Mouse (Mus musculus): Measurements from ENCODE around the gene Map4k3. TPM values are rescaled to one million over a fixed set of nuclear protein-coding genes. Genes with fewer than 3 reads are reported as not detected.

Gene Map4k3
- polyA plus RNA-seq, 1 experiment from 2014 or later, result 29.9 TPM

DNA sequence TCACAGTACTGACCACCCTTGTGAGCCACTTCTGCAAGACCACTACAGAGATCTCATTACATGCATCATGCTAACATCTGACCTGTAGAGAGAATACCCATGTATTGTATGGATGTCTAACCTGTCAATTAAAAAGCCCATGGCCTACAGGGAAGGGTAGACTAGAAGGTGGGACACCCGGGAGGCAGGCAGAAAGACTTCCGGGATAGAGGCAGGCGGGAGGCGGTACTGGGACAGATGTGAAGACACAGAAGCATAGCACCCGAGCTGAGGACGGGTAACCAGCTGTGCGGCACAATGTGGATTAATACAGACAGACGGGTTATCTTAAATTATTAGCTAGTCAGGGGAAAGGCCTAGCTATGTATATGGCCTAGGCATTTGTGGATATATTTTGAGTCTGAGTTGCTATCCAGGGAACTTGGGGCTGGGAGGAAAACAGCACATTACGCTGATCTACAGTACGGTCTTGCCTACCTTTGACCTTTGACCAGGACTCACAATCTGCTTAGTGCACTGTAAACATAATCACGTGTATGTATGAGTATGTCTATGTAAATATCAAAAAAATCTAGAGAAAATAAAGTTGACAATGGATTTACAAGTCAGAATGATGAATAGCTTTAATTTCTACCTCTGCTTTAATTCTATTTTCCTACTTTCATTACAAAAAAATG is 51.3 kb downstream of the Map4k3 start:
- no peaks in the 10 kb centered on the region for H3K27me3 ChIP-seq (ENCODE audit: insufficient read depth, low read length)
- WGBS, result 86% methylated on average over 11 of the region's 11 CpGs
- no peak for DNase-seq (ENCODE audit: low spot score)
- no peak overlapping the region for H3K9ac ChIP-seq (ENCODE audit: low read depth, low read length)
- no peaks in the 10 kb centered on the region for H3K9me3 ChIP-seq (replicated peaks; ENCODE audit: low read length)
- no peak overlapping the region for H3K27ac ChIP-seq
- no peak overlapping the region for H3K4me2 ChIP-seq (ENCODE audit: low read length)
- no peak overlapping the region for H3K4me3 ChIP-seq (replicated peaks; ENCODE audit: low read depth, low read length)
- TF ChIP-seq CTCF (IDR thresholded peaks at IDR 0.05; ENCODE audit: low read depth), result no peak
- ATAC-seq (replicated peaks; ENCODE audit: low FRiP score, low read depth), result no peak
- H3K4me1 ChIP-seq (replicated peaks; ENCODE audit: insufficient read depth, low read length), result no peaks in the 10 kb centered on the region
- peaks cover 9% of the 10 kb centered on the region; the same call in 1 of the 2 replicates for H3K36me3 ChIP-seq (ENCODE audit: insufficient read depth, low read length)

DNA sequence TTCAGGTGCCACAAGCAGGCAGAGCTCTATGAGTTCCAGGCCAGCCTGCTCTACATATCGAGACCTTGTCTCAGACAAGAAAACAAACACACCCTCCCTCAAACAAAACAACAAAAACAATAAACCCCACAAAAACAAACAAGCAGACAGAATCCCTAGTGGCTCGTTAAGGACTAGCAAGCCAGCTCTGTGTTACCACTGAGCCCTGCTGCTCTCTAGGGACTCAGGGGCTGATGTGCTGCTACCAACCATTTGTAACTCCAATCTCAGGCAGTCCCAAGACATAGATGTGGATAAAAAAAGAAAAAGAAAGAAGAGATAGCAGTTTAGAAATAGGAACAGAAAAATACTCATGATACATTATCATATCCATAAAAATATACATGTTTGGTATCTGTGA is 52.1 kb downstream of the Map4k3 start:
- H3K9me3 ChIP-seq (replicated peaks; ENCODE audit: low read length), result no peaks in the 10 kb centered on the region
- no peaks in the 10 kb centered on the region for H3K4me1 ChIP-seq (replicated peaks; ENCODE audit: insufficient read depth, low read length)
- no peak overlapping the region for H3K9ac ChIP-seq (ENCODE audit: low read depth, low read length)
- ATAC-seq (replicated peaks; ENCODE audit: low FRiP score, low read depth) (no peak), DNase-seq (ENCODE audit: low spot score) (no peak)
- WGBS, result 49% methylated on average over 2 of the region's 2 CpGs
- no peak overlapping the region for H3K27ac ChIP-seq
- no peaks in the 10 kb centered on the region for H3K27me3 ChIP-seq (ENCODE audit: insufficient read depth, low read length)
- H3K4me2 ChIP-seq (ENCODE audit: low read length), result no peak overlapping the region
- peaks cover 9% of the 10 kb centered on the region; the same call in 1 of the 2 replicates for H3K36me3 ChIP-seq (ENCODE audit: insufficient read depth, low read length)
- H3K4me3 ChIP-seq (replicated peaks; ENCODE audit: low read depth, low read length), result no peak overlapping the region
- no peak for TF ChIP-seq CTCF (IDR thresholded peaks at IDR 0.05; ENCODE audit: low read depth)

DNA sequence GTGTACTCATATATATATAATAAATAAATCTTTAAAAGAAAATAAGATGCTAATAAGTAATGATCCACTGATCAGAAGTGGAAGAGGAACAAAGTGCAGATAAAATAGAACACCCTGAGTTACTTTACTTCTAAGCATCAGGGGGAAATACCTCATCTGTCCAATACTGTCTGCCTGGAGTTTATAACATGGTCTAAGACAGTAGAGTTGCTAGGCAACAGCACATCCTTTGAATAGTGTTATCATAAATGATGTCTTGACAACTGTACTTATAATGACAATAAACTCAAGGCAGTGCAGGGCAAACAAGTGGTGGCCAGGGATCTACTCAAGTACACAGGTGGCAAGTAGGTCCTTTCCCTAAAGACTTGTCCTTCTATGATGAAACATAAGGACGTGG is 57.9 kb downstream of the Map4k3 start:
- Histone ChIP-seq H3K9ac (ENCODE audit: low read depth, low read length) (no peak overlapping the region), H3K4me1 (replicated peaks; ENCODE audit: insufficient read depth, low read length) (no peaks in the 10 kb centered on the region), H3K27ac (no peak overlapping the region), H3K27me3 (ENCODE audit: insufficient read depth, low read length) (no peaks in the 10 kb centered on the region), H3K9me3 (replicated peaks; ENCODE audit: low read length) (no peaks in the 10 kb centered on the region), H3K36me3 (ENCODE audit: insufficient read depth, low read length) (no peaks in the 10 kb centered on the region), H3K4me3 (replicated peaks; ENCODE audit: low read depth, low read length) (no peak overlapping the region), H3K4me2 (ENCODE audit: low read length) (no peak overlapping the region)
- 88% methylated on average over 1 of the region's 1 CpGs for WGBS
- no peak for DNase-seq (ENCODE audit: low spot score)
- ATAC-seq (replicated peaks; ENCODE audit: low FRiP score, low read depth), result no peak
- no peak for TF ChIP-seq CTCF (IDR thresholded peaks at IDR 0.05; ENCODE audit: low read depth)

DNA sequence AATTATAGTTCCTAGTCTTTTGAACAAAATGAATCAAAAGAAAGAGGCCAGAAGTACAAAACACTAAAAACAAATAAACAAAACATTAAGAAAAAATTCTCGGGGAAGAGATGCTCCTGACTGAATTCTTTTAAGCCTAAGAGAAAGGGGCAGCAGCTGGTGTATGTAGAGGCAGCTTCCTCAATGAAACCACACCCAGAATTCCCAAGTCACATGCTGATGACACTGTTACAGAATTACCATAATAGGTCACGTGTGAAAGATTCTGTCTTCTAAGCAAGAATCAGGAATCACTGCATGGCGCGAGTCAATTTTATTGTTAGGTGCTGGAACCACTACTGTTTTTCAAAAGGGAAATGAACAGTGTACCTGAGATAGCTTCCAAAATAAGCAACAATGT is 64.7 kb downstream of the Map4k3 start:
- TF ChIP-seq CTCF (IDR thresholded peaks at IDR 0.05; ENCODE audit: low read depth), result no peak
- Histone ChIP-seq H3K4me3 (replicated peaks; ENCODE audit: low read depth, low read length) (no peak overlapping the region), H3K9ac (ENCODE audit: low read depth, low read length) (no peak overlapping the region), H3K36me3 (ENCODE audit: insufficient read depth, low read length) (0 out of 2 replicates have a peak, but pooled peaks cover 6% of the 10 kb centered on the region), H3K27ac (no peak overlapping the region), H3K9me3 (replicated peaks; ENCODE audit: low read length) (no peaks in the 10 kb centered on the region), H3K27me3 (ENCODE audit: insufficient read depth, low read length) (no peaks in the 10 kb centered on the region), H3K4me1 (replicated peaks; ENCODE audit: insufficient read depth, low read length) (no peaks in the 10 kb centered on the region), H3K4me2 (ENCODE audit: low read length) (no peak overlapping the region)
- DNase-seq (ENCODE audit: low spot score) (no peak), ATAC-seq (replicated peaks; ENCODE audit: low FRiP score, low read depth) (no peak)
- 73% methylated on average over 4 of the region's 4 CpGs for WGBS

DNA sequence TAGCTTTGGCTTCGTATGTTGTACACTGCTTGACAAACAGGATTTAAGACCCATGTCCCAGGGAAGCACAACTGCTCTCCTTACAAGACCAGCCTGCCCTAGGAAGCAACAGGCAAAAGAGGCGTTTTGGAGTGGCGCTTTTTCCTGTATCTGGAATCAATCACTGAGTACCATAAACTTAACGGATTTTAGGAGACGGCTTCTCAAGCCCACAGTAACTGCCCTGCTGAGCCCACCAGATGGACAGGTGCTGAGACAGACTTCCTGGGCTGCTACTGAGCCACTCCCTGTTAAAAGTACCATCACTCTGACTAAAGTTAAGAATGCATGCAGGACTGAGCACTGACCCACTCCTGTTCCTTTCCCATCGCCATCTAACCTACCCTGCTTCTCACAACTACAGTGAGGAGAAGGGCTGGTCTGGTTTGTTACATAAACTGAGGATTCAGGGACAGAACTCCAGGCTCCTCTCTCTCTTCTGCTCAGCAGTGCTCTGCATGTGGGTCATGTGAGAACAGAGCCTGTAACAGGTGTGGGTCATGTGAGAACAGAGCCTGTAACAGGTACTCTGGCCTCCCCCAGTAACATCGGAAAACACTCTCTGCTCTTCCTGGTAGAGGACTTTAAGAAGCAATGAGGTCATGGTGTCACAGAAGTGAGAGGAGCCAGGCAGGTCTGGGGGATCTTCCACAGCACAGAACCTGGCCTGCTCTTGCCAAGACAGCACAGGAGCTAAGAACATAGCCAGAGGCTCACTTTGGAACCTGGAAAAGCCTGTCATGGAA is 65.3 kb downstream of the Map4k3 start:
- Histone ChIP-seq H3K9ac (ENCODE audit: low read depth, low read length) (no peak overlapping the region), H3K4me3 (replicated peaks; ENCODE audit: low read depth, low read length) (no peak overlapping the region), H3K27ac (no peak overlapping the region), H3K27me3 (ENCODE audit: insufficient read depth, low read length) (no peaks in the 10 kb centered on the region), H3K4me2 (ENCODE audit: low read length) (no peak overlapping the region), H3K4me1 (replicated peaks; ENCODE audit: insufficient read depth, low read length) (no peaks in the 10 kb centered on the region), H3K36me3 (ENCODE audit: insufficient read depth, low read length) (0 out of 2 replicates have a peak, but pooled peaks cover 6% of the 10 kb centered on the region), H3K9me3 (replicated peaks; ENCODE audit: low read length) (no peaks in the 10 kb centered on the region)
- 56% methylated on average over 7 of the region's 7 CpGs for WGBS
- DNase-seq (ENCODE audit: low spot score), result no peak
- ATAC-seq (replicated peaks; ENCODE audit: low FRiP score, low read depth), result no peak
- no peak for TF ChIP-seq CTCF (IDR thresholded peaks at IDR 0.05; ENCODE audit: low read depth)

DNA sequence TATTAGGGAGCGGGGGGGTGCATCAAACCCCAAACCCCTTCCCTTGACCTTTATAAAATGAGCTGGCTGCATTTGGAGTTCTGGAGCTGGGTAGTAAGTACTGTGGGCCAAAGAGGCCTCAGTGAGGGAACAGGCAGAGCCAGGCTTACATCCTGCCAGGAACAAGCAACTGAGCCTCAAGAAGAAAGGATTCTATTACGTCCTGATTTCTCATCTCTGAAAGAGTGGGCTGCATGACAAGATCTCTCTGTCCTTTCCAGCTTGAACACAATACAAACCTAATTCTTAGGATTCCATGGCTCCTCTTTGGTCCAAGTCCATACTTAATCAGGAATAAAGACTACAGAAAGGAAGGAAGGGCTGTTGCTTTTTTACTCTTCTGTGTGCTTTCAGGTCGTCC is 66.4 kb downstream of the Map4k3 start:
- Histone ChIP-seq H3K4me2 (ENCODE audit: low read length) (no peak overlapping the region), H3K9ac (ENCODE audit: low read depth, low read length) (no peak overlapping the region), H3K4me3 (replicated peaks; ENCODE audit: low read depth, low read length) (no peak overlapping the region), H3K4me1 (replicated peaks; ENCODE audit: insufficient read depth, low read length) (no peaks in the 10 kb centered on the region), H3K36me3 (ENCODE audit: insufficient read depth, low read length) (0 out of 2 replicates have a peak, but pooled peaks cover 6% of the 10 kb centered on the region), H3K27ac (no peak overlapping the region), H3K9me3 (replicated peaks; ENCODE audit: low read length) (no peaks in the 10 kb centered on the region), H3K27me3 (ENCODE audit: insufficient read depth, low read length) (no peaks in the 10 kb centered on the region)
- DNase-seq (ENCODE audit: low spot score), result no peak
- WGBS, result 81% methylated on average over 3 of the region's 3 CpGs
- no peak for TF ChIP-seq CTCF (IDR thresholded peaks at IDR 0.05; ENCODE audit: low read depth)
- ATAC-seq (replicated peaks; ENCODE audit: low FRiP score, low read depth), result no peak
